Mouse (Mus musculus) v-Abl transformed pro-B cells (cell line): ENCODE data around the gene 4931429L15Rik.
"Not testable (repeated sequence)": the region's sequence is repeated elsewhere in the genome, so short reads cannot be mapped to it uniquely, and the experiment has no call there.

ENCODE experiments used
- in situ Hi-C, 2 experiments: fragments of 400-800 bp; cut with MboI; formaldehyde crosslinking; loops; one replicate each; pipeline ENCODE4 v1.15.1; 2025; ENCODE audit not compliant: unreplicated experiment in 2 of 2

4931429L15Rik gene

DNA sequence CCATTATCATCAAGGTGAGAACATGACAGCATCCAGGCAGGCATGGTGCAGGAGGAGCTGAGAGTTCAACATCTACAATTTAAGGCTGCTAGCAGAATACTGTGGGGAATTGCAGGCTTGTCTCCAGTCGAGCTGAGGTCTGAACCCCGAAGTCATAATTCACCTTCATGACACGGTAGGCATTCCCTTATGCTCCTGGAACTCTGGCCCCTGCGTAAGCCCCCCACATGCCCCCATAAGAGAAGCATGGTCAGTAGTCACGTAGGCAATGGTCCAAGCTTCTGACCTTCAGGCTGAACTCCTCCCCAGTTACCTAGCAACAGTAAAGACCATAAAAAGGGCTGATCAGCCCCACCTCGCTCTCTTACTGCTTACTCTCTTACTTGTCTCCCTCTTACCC is at the start of gene 4931429L15Rik:
4931429L15Rik (minus strand) TSS at position 101 of the 400 bp plus-strand sequence.
- in situ Hi-C loops: not testable (repeated sequence)

DNA sequence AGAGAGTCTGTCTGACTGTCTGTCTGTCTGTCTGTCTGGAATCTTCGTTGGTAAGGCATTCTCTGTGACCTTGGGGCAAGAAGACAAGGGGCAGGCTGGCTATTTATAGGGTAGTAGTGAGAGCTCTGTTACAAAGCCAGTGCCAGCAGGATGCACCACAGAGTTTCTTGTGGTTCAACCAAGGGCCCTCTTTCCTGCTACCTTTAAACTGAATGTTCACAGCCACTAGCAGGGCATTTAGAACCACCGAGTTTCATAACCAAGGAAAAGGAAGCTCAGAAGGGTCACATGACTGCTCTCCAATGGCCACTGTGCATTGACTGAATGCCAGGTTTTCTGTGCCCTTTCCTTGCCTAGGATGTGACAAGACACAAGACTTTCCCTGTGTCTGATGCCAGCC is 42.7 kb upstream of the 4931429L15Rik start:
- in situ Hi-C loops: loop anchor here in 1 of 2 experiments (25.0 kb wide), 1 partner anchor 1350 kb away; no protein-coding TSS in a partner anchor

DNA sequence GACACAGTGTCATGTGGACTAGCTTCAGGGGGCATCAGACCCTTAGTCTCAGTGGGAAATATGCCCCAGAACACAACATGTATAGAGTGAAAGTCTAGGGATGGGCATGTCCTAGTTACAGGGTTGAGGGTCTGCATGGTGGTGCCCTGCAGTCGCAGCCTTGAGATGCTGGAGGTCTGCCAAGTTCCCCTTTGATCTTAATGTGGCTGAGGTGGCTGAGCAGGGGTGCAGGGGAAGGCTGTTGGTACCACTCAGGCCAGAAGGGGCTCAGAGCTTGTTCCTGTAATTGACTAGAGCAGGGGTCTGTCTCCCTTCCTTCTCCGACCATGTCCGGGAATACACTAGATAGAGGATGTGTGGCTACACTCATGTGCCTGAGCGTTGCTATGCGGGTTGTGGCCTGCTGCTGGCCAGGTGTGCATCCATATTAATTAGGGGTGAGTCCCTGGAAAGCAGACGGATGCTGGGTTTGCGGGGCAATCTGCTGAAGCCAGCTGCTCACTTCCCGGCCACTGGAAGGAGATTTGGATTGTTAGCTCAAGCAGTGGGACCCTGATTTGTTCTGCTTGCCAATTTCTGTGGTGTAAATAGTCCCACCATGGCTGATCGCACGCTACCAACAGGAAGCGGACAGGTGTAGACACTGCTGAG is 41.8 kb upstream of the 4931429L15Rik start:
- in situ Hi-C loops: loop anchor here in 1 of 2 experiments (25.0 kb wide), 1 partner anchor 1351 kb away; no protein-coding TSS in a partner anchor

DNA sequence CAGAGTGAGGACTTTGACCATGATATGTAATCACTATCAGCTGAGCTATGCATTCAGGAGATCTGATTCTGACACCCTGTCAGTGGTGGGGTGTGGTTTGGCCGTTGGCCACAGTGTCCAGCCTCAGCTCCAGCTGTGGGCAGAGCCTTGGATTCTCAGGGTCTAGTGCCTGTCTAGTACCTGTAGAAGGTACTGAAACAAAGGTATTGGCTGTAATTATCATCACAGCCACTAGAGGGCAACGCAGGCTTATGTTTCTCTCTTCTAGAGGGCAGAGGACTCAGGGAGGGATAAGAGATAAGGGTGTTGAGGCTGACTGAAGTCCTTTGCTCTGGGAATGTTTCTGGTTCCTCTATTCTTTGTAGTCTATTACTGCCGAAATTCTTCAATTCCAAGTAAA is 34.2 kb upstream of the 4931429L15Rik start:
- in situ Hi-C loops: loop anchor here (10.0 to 25.0 kb wide), 2 partner anchors 1351 to 1358 kb away; no protein-coding TSS in a partner anchor

DNA sequence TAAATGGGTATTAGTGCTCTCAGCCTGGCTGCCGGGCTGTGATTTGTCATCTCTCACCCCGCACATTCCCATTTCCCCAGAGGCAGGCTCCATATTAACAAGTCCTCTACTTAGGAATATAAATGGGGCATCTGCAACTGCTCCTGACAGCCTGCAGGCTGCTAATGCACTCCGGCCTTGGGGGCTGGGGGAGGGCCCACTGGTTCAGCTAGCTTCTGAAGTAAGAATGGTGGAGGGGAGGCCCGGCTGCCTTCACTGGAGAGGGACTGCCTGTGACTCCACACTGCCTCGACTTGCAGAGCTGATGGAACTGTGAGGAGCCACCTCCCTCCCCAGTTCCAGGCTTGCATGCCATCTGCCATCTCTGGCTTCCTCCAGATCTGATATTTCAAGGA is 33.5 kb upstream of the 4931429L15Rik start:
- in situ Hi-C loops: loop anchor here (10.0 to 25.0 kb wide), 2 partner anchors 1351 to 1359 kb away; no protein-coding TSS in a partner anchor

DNA sequence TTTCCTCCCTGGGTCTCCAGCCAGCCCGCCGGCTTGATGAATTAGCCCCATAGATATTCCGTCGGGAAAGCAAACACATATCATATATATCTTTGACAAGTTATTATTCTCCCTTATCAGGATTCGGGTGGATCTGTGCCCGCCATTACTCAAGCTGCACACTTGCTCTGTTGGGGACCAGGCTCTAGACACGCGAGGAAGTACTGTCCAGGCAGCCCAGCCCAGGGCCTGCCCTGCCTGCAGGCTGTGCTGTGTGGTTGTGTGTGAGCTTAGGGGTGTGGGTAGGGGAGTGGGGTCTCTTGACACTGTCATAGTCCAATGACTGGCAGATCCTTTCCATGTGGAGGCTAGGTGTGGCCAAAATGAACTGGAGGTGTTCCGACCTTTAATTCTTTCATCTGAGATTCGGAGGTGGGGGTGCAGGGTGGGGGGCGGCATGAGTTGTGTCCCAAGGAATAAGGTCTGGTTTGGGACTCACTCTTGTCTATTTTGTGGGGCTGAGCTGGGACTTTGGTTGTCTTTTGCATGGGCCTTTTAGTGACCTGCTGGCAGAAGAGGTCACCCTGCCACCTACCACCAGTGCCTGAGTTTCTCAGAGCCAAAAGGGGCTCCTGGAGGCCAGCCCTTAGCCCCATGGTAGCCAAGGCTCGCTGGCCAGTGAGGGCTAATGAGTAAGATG is 33.0 kb upstream of the 4931429L15Rik start:
- in situ Hi-C loops: loop anchor here (10.0 to 25.0 kb wide), 2 partner anchors 1352 to 1360 kb away; no protein-coding TSS in a partner anchor

DNA sequence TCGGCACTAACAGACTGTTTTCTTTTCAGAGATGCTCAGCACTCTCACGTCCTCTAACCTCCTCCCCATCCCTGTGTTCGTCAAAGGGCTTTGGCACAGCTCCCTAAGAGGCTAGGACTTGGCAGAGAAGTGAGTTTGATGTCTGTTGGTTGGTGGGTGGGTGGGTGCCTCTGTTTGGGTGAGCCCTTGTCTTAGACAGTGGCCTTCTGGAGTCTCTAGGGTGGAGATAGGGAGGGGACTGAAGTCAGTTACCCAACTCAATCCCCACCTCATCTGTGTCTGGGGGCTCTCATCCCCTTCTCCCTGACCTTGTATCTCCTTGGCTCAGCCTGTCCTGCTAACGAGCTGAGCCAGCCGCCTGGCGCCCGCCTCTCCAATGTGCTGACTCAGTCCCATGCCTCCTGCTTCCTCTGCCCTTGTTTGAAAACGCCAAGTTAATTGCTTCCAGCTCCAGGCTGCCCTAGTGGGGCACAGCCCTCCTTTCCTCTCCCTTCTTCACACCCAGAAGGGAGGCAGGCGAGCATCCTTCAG is 30.7 kb upstream of the 4931429L15Rik start:
- in situ Hi-C loops: loop anchor here (10.0 to 25.0 kb wide), 2 partner anchors 1354 to 1362 kb away; no protein-coding TSS in a partner anchor

DNA sequence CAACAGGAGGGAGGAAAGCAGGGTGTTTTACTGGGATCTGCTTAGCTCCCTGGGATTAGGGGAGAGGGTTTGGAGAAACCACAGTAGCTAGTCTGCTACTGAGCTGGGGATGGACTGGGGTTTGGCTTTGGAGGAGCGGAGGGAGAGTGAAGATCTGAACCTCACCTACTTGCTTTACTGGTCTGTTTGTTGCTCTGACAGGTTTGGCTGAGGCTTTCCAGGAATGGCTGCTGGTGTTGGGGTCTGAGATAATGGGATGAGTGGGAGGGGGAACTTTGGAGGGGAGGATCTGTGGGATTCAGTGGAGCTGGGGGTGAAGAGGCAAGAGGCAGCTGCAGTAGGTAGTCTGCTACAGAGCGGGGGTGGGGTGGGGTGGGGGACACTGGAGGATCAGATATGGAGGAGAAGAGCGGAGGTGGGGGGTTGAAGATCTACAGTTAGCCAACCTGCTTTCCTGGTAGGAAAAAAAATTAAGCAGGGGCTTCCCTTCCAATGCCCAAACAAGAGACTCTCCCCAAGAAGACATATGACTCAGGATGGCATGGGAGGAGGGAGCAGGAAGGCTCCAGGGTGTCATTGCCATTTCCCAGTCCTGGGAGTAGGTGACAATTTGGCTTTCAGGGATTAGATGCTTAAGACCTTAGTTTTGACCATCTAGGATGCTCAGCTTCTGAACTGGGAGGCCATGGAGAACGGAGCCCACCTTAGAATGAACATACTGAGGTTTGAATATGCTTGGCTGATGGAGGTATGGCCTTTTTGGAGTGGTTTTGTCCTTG is 26.3 kb upstream of the 4931429L15Rik start:
- in situ Hi-C loops: no loop called here

DNA sequence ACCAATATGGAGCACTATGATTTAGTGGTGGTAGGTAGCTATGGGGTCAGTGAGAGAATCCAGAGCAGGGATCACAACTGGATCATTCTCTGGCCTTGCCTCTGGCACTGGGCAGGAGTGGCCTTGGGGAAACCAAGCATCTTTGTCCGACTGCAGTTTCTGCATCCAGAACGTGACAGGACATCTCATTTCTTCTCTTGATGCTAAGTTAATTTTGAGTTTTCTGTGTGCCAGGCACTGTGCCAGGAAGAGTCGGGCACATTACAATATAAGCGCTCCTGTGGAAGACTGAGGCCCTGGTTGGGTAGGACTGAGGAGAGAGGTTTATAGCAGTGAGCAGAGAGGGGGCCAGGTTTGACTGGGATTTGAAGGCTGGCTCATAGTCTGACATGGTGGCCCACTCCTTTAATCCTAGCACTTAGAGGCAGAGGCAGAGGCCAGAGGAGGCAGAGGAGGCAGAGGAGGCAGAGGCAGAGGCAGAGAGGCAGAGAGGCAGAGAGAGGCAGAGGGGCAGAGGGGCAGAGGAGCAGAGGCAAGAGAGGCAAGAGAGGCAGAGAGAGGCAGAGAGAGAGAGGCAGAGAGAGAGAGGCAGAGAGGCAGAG is 19.4 kb upstream of the 4931429L15Rik start:
- in situ Hi-C loops: no loop called here

DNA sequence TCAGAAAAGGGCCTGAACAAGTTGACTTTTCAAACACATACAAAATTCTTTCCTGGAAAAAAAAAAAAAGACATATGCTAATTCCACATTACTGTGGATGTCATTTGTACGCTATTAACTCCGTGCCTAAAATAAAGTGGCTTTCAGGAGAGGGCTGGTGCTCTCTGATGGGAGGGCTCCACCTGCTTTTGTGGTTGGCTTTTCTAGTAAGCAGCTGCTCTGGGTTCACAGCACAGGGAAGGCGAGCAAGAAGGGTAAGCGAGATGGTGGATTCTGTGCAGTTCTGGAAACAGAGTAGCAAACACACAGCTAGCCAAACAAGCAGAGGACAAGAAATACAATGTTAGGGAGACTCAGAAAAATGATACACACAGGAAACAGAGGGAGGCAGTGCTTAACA is 18.6 kb upstream of the 4931429L15Rik start:
- in situ Hi-C loops: no loop called here

DNA sequence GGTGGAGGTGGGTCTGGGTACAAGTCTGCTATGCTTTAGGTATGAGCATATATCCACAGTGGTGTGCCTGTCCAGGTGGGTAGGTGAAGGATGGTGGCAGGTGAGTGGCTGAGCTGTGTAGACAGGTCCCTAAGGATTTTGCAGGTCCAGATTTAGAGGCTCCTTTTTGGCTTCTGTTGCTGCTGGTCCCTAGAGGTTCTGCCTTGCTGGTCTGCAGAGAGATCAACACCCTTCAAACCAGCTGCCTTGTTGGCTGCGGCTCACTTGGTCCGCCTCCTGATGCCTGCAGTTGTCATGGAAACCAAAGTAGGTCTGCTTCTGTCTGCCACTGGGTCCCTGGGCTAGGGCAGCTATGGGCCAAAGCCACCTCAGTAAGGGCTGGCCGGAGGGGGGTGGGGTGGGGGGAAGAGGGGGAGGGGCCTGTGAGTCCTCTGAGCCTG is 18.1 kb upstream of the 4931429L15Rik start:
- in situ Hi-C loops: no loop called here

DNA sequence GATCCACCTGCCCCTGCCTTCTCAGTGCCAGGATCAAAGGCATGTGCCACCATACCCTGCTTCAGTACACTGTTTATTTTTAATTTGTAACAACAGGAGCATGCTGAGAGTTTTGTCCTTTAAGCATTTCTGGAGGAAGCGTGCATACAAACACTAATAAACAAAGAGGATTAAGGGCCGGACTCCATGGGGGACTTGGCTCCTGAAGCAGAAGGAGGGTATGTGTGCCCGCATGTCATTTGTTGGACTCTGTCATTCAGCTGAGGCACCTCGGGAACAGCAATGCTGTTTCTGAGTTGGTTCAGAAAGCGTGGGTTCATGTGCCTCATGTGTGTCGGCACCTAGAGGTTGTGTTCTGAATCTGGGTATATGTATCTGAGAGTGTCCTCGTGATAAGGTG is 17.5 kb upstream of the 4931429L15Rik start:
- in situ Hi-C loops: no loop called here

DNA sequence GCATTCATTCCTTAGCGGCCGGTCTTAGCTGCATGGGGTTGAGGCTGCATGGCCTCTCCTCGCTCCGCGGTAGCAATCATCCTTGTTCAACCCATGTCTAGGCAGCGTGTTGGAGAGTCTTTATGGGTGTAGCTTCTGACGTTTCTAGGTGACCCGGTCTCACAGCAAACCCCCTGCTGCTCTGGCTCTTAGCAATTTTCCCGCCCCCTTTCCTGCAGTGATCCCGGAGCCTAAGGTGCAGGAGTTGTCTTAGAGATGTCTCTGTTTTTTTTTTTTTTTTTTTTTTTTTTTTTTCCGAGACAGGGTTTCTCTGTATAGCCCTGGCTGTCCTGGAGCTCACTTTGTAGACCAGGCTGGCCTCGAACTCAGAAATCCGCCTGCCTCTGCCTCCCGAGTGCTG is 16.5 kb upstream of the 4931429L15Rik start:
- in situ Hi-C loops: not testable (repeated sequence)

DNA sequence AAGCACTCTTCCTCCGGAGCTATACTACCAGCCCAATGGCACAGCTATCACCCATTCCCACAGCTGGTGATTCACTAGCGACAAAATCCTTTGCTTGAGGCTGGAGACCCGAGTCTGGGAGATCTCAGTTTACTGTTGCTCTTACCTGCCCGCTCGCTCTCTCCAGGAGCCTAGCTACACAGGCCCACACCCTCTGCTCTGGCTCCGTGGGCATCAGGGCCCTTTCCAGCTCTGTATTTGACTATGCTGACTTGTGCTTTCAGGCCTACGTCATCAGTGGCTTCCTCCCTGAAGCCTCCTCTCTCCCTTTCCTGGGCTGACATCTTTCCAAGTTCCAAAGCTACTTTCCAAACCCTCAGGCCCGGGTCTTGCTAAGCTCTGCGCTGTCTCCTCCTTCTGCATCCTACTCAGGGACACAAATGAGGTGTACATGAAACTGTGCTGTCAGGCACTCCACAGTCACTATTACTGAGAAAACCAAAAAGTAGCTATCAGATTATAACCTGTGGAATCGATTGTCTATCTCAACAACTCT is 15.7 kb upstream of the 4931429L15Rik start:
- in situ Hi-C loops: no loop called here

DNA sequence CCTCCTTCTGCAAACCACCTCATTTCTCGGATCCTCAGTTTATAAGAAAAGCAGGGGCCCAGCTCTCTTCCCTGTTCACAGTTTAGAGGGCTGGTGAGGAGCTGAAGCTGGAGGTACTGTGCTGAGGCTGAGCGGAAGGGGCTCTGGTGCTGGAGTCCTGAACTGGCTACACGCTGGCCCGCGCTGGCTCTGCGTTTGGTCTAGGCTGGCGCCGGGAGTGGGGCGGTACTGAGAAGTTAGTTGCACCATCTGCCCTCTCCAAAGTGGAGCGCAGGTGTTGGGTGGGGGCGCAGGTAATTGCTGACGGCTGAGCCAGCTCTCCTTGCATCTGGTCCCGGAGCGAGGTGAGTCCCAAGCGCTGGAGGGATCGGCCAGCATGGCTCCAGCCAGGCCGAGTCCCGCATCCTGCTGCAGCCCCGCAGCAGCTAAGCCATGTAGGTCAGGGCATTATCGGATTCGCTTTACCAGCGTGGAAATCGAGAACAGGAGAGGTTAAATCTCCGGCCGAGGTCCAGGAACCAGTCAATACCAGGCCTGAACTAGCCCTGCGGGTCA is 14.8 kb upstream of the 4931429L15Rik start:
- in situ Hi-C loops: no loop called here

DNA sequence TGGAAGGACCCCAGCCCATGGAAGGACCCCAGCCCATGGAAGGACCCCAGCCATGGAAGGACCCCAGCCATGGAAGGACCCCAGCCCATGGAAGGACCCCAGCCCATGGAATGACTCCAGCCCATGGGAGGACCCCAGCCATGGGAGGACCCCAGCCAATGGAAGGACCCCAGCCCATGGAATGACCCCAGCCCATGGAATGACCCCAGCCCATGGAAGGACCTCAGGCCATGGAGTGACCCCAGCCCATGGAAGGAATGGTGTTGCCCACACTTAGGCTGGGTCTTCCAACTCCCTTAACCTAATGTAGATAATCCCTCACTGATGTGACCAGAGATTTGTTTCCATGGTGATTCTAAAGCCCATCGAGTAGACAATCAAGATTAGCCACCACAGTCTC is 11.5 kb upstream of the 4931429L15Rik start:
- in situ Hi-C loops: no loop called here

DNA sequence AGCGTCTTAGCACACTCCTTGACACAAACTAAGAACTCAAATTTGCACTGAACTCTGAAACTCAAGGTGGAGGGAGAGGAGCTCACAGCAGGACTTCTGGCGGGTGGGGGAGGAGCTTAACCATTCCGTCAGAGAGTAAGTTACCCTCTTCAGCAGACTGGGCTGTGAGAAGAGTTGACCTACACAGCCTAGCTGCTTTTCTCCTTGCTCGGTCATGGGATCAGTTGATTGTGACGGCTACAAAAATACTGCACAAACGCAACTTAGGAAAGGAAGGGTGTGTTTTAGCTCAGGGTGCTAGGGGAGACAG is 10.8 kb upstream of the 4931429L15Rik start:
- in situ Hi-C loops: no loop called here

DNA sequence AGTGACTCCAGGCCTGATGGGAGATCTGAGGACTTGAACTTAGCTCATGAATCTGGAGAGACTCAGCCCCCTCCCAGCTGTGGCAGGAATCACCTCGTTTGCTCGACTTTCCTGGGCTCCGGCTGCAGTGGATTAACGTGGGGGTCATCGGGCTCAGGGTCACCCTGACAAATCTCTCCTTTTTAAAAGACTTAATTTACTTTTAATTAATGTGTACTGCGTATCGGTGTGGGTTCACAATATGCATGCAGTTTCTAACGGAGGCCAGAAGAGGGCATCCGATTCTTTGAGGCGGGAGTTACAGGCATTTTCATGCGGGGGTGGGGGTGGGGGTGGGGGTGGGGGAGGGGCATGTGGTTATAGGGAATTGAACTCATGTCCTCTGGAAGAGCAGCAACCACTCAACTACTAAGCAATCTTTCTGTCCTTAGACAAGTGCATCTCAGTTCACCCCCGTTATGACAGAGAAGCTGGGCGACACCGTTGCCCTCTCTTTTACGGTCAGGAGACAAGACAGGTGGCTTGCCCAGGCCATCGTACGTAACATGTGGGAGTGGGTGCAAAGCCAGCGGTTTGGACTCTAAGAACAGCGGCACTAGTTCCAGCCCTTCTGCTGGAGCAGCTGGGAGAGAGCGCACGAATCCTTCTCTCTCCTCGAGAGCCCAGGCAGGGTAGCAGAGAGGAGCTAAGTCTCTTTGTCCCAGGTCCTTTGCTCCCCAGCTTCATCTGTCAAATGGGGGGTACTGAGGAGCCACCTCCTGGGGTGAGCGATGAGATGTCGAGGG is 10.2 kb upstream of the 4931429L15Rik start:
- in situ Hi-C loops: no loop called here

DNA sequence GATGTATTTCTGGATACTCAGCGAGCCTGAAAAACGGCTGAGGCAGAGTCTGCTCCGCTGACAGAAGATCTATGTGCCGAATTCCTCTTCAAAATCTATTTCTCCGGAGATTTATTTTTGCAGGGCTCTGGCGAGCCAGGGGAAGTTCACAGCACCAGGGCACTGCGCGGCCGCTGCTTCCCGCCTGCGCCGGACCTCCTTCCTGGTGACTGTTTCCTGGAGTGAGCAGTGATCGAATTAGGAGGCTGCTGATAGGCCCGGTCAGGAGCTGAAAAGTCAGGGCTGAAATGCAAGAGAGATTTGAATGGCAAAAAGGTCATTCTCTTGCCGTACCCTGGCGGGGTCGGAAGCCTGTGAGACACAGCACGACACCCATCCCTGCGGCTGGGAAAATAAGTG is 9.5 kb upstream of the 4931429L15Rik start:
- in situ Hi-C loops: no loop called here
